Mouse (Mus musculus): Measurements from ENCODE around the gene Mlxip.

Mlxip gene

DNA sequence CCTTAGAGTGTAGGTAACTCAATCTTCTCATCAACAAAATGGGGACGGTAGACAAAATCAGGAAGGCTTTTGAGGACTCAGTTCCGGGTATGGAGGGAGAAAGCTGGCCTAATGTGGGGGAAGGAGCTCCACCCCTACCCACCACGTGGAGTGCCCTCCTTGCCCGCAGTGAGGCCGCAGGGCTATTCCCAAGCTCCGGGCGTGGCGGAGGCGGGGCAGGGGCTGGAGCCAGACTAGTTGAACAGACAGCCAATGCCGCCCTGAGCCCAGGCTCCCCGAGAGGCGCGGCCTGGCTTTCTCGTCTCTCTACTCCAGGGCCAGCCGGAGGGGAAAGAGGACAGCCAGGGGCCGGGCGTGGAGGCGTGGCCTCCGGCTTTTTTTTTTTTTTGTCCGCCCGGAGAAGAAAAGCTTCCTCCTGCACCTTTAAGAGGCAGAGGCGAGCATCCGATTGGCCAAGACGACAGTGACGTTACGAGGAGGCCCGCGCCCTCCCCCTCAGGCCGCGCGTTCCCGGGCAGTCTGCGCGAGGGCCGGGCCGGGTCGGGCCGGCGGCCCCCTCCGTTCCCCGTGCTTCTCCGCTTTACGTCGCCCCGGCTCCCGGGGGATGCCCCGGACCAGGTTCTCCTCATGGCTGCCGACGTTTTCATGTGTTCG, at the start of gene Mlxip:
Gene Mlxip (plus strand): TSS at position 496 of the 654 bp plus-strand sequence.
- in situ Hi-C loops (cut with MboI; ENCODE audit: low pct_unique_long_range_greater_than_20kb in 1 of 2, low sequenced_read_pairs in 2 of 2, unreplicated experiment in 1 of 2): no loop called here

DNA sequence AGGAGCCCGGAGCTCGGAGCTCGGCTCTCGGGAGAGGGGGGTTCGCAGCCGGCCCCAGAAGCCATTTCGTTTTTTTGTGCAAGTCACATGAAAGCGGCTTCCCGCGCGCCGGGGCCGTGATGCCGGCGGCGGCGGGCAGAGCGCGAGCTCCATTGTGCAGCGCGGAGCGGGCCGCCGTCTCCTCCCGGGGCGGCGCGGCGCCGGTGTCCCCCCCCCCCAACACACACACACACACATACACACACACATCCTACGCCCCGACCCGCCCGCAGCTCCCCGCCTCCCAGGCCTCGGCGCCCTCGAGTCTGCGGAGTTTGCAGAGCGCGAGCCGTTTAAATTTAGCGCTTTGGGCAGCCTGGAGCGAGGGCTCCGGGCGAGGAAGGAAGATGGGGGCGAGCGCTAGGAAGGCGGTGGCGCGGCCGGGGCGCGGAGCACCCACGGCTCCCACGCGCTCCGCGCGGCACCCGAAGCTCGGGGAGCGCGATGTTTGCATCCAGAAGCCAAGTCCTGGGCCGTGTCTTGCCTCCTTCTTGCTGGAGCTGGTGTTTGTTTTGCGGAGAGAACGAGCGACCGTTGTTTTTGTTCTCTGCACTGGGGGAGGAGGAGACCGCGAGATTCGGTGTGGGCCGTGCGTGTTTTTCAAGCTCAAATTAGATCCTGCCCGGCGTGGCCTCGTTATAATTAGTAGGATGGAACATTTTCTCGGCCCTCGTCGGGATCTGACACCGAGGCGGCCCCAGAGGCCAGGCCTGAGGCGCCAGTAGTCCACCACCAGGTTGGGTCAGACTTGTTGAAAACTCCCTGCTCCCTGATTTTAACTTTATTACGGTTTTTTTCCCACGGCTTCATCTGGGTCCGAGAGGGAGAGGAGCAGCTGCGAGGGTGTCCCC, 49.4 kb upstream of the Mlxip start:
- in situ Hi-C loops (cut with MboI; ENCODE audit: low pct_unique_long_range_greater_than_20kb in 1 of 2, low sequenced_read_pairs in 2 of 2, unreplicated experiment in 1 of 2): no loop called here

DNA sequence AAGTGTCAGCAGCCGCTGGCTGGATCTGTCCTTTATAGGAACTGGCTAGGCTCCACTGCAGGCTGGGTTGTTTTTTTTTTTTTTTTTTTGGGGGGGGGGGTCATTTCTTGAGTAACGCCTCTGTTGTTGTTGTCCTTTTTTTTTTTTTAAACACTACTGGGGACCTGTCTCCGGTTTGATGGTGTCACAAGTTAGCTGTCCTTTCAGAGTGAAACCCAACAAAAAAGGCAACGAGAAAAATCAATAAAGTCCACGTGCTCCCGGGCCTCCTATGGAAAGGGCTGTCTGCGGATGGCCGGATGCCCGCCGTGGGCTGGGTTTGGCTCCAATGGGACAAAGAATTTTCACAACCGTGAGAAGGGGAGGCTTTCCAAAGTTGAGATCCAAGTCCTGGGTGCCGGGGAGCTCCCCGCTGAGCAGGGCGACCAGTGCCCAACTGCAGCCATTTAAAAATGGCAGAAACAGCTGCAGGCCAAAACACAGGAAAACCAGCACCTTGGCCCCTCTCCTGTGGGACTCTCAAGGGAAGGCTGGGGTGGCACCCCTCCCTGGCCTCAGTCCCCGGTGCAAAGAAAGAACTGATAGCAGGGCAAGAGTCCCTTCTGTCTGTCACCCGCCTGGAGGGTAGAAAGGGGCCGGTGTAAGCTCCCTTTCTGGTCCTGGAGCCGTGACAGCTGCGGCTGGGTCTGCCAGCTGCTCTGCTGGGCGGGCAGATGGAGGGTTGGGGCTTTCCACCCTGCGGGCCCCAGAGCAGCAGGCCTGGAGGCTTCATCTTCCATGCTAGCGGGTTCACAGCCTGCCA, 48.5 kb upstream of the Mlxip start:
- in situ Hi-C loops (cut with MboI; ENCODE audit: low pct_unique_long_range_greater_than_20kb in 1 of 2, low sequenced_read_pairs in 2 of 2, unreplicated experiment in 1 of 2): no loop called here

DNA sequence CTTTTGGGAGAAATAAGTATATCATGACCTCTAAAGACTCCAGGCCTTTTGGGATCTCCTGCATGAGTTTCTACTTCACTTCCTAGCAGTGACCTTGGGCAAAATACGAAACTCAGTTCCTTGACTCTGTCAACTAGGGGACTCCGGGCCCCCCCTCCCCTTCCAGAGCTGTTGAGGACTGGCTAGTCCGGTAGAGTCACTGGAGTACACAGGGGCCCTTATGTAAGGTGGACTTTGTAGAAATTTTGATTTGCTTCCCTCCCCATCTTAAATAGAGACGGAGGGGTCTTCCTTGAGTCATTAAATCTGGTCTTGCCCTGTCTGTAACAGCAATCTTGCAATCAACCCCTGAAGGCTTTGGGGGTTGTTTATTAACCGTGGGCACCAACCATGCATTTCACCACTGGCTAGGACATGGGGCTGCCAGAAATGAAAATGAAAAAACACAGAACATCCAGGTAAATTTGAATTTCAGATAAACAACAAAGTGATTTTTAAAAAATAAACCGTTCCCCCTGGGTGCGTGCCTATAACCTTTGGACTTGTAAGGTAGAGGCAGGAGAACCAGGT, 47.8 kb upstream of the Mlxip start:
- in situ Hi-C loops (cut with MboI; ENCODE audit: low pct_unique_long_range_greater_than_20kb in 1 of 2, low sequenced_read_pairs in 2 of 2, unreplicated experiment in 1 of 2): no loop called here

DNA sequence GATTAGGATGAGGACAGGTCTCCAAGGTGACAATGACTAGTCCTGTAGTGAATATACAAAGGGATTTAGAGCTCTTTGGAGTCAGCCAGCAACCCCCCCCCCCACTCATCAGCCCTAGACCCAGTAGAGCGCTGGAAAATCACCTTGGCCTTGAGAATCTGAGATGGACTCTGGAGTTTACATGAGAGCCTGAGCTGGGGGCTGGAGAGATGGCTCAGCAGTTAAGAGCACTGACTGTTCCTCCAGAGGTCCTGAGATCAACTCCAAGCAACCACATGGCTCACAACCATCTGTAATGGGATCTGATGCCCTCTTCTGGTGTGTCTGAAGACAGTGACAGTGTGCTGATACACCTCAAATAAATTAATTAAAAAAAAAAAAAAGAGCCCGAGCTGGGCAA, 46.6 kb upstream of the Mlxip start:
- in situ Hi-C loops (cut with MboI; ENCODE audit: low pct_unique_long_range_greater_than_20kb in 1 of 2, low sequenced_read_pairs in 2 of 2, unreplicated experiment in 1 of 2): no loop called here

DNA sequence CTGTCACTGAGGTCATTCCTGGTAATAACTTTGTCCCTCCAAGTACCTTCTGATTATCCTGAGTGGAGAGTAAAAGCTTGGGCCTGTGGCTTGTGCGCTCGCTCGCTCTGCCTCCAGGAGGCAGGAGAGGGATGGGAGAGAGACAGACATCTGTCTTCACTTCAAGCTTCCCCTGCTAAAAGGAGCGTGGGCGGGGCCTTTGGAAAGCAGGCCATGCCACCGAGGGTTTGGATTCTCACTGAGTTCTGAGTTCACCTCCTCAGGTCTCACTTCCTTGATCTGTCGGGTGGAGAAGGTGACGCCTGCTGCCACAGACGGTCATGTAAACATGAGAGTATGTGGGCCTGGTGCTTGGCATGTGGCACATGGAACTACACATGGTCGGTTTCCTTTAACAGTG, 44.2 kb upstream of the Mlxip start:
- in situ Hi-C loops (cut with MboI; ENCODE audit: low pct_unique_long_range_greater_than_20kb in 1 of 2, low sequenced_read_pairs in 2 of 2, unreplicated experiment in 1 of 2): no loop called here

DNA sequence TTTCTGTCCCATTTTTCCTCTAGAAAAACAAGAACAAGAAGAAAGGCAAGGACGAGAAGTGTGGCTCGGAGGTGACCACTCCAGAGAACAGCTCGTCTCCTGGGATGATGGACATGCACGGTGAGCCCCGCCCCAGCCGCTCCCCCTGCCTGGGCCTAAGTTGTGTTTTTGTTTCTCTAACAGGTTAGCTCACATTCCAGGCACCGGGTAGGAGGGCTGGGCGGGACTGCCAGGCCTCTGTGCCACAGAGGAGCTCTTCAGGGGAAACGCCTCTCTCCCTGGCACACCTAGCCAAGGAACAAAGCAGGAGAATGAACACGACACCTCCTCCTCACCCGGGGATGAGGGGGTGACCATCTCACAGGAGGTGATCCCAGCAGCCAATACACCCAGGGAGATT, 38.7 kb upstream of the Mlxip start:
- in situ Hi-C loops (cut with MboI; ENCODE audit: low pct_unique_long_range_greater_than_20kb in 1 of 2, low sequenced_read_pairs in 2 of 2, unreplicated experiment in 1 of 2): no loop called here

DNA sequence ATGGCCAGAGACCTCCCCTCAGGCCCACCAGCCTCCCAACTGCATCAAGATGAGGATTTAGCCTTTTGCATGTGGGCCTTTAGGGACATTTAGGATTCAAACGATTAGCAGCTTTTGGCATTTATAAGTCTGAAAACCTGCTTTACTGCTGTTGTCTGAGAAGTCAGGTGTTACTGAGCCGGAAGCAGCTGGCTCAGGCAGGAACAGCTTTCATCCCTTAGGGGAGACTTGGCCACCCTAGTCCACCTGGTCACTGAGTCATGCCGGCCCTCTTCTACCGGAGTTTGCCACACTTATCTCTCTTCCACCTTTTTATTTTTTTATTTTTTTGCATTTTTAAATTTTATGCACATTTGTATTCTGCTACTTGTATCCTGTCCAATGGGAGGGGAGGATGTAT, 37.3 kb upstream of the Mlxip start:
- in situ Hi-C loops (cut with MboI; ENCODE audit: low pct_unique_long_range_greater_than_20kb in 1 of 2, low sequenced_read_pairs in 2 of 2, unreplicated experiment in 1 of 2): no loop called here

DNA sequence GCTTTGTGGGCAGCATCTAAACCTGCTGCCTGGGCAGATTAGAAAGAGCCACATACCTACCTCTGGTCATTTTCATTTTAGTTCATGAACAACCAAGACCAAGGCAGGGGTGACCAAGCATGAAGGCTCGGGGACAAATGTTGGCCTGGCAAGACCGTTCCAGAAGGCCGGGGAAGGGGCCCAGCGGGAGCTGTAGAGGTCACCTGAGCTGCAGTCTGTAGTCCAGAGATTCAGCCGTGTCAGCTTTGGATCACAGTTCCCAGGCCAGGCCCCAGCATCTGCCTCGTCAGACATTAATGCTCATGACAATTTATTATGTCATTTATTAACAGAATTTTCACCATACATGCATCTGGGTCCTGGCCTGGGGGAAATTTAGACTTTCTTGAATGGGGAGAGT, 35.2 kb upstream of the Mlxip start:
- in situ Hi-C loops (cut with MboI; ENCODE audit: low pct_unique_long_range_greater_than_20kb in 1 of 2, low sequenced_read_pairs in 2 of 2, unreplicated experiment in 1 of 2): no loop called here

DNA sequence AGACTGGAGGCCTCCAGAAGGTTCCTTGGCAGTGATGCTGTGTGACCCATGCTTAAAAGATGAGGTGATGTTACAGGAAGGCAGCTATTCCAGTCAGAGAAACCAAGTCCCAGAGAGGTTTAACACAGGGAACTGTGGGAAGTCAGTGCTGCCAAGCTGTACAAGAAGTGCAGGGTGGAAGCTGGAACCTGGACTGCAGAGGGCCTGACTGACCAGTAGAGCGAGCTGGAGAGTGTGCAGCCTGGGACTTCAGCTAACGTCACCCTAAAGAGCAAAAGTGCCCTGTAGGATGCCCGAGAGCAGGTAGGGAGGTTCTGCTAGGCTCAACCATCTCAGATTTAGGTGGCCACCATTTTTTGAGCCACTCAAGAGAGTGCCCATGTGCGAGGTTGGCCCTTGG, 31.7 kb upstream of the Mlxip start:
- in situ Hi-C loops (cut with MboI; ENCODE audit: low pct_unique_long_range_greater_than_20kb in 1 of 2, low sequenced_read_pairs in 2 of 2, unreplicated experiment in 1 of 2): no loop called here

DNA sequence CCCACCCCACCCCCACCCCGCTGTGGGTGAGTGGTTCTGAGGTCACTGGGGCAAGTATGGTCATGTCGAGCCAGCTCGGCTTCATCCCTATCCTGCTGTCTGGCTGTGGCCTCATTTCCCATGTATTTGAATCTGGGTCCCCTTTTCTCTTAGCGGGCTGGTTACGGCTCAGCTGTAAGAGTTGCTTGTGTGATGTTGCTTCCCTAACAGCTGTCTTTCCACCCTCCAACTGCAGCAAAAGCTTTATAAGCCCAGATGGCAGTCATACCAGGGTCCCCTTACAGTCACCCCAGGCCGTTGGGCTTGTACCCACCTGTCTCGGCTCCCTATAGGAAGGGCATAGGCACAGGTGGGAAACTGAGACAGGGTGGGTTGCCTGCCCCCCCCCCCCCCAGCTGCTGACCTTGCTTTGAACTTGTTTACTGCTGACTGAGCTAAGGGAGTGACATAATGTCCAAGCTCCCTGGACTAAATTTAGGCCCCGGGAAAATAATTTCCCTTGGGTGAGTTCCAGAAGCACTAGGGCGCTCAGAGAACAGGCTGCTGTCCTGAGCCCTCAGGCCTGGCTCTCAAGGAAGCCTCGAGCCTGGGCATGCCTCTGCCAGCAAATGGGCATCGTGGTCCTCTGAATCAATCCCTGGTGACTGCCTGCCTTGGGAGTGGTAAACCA, 30.2 kb upstream of the Mlxip start:
- in situ Hi-C loops (cut with MboI; ENCODE audit: low pct_unique_long_range_greater_than_20kb in 1 of 2, low sequenced_read_pairs in 2 of 2, unreplicated experiment in 1 of 2): no loop called here

DNA sequence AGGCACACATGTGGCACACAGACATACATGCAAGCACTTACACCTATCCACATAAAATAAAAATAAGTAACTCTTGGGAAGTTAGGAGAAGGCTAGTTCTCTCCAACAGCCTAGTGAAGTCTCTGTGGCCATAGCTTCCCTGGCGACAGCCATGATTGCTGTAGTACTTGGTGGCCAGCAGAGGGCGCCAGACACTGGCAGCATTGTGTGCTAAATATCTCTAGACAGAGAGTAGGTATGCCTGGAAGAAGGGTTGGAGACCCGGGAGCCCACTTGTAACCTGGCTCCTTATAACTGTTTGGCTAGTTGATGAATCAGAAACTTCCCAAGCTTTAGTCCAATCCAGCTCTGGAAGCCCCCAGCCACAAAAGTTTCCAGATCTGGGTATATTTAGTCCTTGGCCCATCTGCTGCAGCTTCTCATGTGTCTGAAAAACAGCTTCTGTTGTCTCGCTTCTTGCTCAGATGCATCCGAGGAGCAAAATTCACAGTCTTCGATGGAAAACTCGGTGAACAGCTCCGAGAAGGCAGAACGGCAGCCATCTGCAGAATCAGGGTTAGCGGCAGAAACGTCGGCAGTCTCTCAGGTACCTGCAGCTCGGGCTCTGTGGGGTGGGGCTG, 25.6 kb upstream of the Mlxip start:
- in situ Hi-C loops (cut with MboI; ENCODE audit: low pct_unique_long_range_greater_than_20kb in 1 of 2, low sequenced_read_pairs in 2 of 2, unreplicated experiment in 1 of 2): no loop called here

DNA sequence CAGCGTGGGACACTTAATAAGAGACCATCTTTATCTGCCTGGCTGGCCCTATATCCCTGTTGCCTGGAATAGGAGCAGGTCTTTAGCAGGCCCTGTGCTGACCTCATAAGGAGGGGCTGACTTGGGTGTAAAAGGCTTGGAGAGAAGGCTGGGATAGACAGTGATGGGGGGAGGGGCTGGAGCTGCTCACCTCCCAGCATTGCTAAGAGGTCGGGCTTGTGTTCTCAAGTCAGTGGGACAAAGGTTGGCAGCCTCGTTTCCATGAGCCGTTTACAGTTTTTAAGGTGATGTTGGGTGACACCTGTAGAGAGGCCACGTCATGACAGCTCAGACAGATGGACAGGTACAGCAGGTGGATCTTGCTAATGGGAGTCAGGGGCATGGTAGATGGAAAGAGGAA, 24.5 kb upstream of the Mlxip start:
- in situ Hi-C loops (cut with MboI; ENCODE audit: low pct_unique_long_range_greater_than_20kb in 1 of 2, low sequenced_read_pairs in 2 of 2, unreplicated experiment in 1 of 2): no loop called here

DNA sequence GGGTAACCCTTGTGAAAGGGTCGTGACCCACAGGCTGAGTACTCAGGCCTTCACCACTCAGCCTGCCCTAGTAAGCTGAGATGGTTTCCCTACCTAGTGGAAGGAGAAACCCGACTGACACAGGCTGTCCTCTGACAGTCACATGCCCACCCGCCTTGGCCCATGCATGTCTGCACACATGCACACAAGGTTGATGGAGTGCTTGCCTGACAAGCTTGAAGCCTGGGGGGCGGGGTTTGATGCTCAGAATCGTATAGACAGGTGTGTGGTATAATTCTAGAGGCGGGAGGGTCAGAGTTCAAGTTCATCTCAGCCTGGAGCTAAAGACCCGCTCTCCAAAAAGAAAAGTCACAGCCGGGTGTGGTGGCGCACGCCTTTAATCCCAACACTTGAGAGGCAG, 19.3 kb upstream of the Mlxip start:
- in situ Hi-C loops (cut with MboI; ENCODE audit: low pct_unique_long_range_greater_than_20kb in 1 of 2, low sequenced_read_pairs in 2 of 2, unreplicated experiment in 1 of 2): loop anchor here in 1 of 2 experiments (5.0 kb wide), 1 partner anchor 67 kb away; no protein-coding TSS in a partner anchor

DNA sequence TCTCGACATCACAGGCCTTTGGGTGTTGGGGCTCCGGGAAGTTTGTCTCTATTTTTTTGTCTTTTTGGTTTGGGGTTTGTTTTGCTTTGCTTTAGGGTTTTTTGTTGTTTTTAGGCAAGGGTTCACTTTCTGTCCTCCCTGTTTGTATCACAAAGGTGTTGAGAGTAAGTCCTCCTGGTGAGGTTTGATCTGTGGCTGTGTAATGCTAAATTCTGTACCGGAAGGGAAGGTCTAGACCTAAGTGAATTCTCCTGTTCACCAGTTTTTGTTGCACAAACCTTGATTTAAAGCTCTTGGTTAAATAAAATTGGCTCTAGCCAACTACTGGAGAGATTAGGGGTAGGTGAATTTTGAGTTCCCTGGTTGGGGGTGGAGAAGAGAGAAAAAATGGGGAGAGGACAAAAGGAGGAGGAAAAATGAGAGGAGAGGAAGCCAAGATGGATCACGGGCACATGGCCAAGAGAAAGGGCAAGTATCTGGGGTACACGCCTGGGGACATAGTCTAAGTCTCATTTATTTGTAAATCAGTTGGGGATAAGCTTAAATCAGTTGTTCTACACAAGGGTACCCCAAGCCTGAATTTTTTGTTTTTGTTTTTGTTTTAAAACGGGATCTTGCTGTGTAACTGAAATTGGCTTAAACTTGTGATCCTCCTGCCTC, 18.7 kb upstream of the Mlxip start:
- in situ Hi-C loops (cut with MboI; ENCODE audit: low pct_unique_long_range_greater_than_20kb in 1 of 2, low sequenced_read_pairs in 2 of 2, unreplicated experiment in 1 of 2): loop anchor here in 1 of 2 experiments (5.0 kb wide), 1 partner anchor 66 kb away; no protein-coding TSS in a partner anchor

DNA sequence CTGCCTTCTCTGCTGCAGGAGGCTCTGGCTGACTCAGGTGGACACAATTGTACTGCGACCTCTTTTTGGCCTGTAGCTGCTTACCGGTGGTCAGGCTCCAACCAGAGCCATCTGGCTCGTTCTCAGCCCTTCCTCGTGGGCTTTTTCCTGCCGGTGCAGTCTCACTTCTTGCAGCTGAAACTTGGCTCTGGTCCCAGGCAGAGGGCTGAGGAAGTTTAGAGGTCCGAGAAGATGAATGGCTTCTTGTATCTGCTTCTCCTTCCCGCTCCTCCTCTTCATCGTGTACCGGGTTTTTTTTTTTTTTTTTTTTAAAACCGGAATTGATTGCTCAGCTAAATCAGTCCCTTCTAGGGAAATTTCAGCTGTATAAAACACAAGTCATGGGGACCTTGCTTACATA, 18.0 kb upstream of the Mlxip start:
- in situ Hi-C loops (cut with MboI; ENCODE audit: low pct_unique_long_range_greater_than_20kb in 1 of 2, low sequenced_read_pairs in 2 of 2, unreplicated experiment in 1 of 2): loop anchor here in 1 of 2 experiments (5.0 kb wide), 1 partner anchor 66 kb away; no protein-coding TSS in a partner anchor
